Mouse (Mus musculus): ENCODE results near the gene Gm49321. TPM values are rescaled to one million over a fixed set of nuclear protein-coding genes. Genes with fewer than 3 reads are reported as not detected.

Gm49321 gene
- not detected in 2 replicates for total RNA-seq (2014; rRNA removed)
- polyA plus RNA-seq (2015; fragmentation: Nextera tagmentation; extraction: Ambion mirVana): 14.7 and 15.7 TPM in 2 replicates

DNA sequence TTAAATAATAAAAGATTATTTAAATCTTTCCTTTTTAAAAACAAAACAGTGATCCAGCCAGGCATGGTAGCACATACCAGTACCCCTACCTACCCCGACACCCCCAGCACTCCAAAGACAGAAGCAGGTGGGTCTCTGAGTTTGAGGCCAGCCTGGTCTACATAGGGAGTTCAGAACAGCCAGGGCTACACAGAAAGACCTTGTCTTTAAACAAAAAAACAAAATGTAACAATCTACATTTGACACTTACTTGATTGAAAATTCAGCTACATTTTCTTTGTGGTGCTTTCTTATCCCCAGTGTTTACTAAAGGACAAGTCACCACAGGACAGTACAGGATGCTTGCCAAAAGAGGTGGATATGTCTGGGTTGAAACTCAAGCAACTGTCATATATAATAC, at the start of gene Gm49321:
TSS of gene Gm49321 (plus strand) at position 301 of the 400 bp plus-strand sequence.
- no peak for ATAC-seq (ENCODE audit: low FRiP score)
- no peak for TF ChIP-seq CTCF (IDR thresholded peaks at IDR 0.05)
- no peaks in the 10 kb centered on the region for H3K9me3 ChIP-seq (ENCODE audit: low read length)
- H3K4me3 ChIP-seq (ENCODE audit: low read depth, low read length): no peak within 1 kb of the TSS
- 93% methylated on average over 1 of the region's 1 CpGs for WGBS
- no peaks in the 10 kb centered on the region for H3K4me1 ChIP-seq (ENCODE audit: insufficient read depth, low read length)
- no peak within 1 kb of the TSS for H3K27ac ChIP-seq (ENCODE audit: low read depth, low read length)
- no peak within 1 kb of the TSS for H3K4me2 ChIP-seq (ENCODE audit: low read depth, low read length, poor library complexity, severe bottlenecking)
- DNase-seq (ENCODE audit: low spot score): no peak
- H3K9ac ChIP-seq (replicated peaks; ENCODE audit: low read length, poor library complexity, severe bottlenecking): no peak within 1 kb of the TSS
- H3K27me3 ChIP-seq (ENCODE audit: insufficient read depth, low read length): no peaks in the 10 kb centered on the region
- peaks cover 41% of the 10 kb centered on the region for H3K36me3 ChIP-seq (ENCODE audit: insufficient read depth, low read length)

DNA sequence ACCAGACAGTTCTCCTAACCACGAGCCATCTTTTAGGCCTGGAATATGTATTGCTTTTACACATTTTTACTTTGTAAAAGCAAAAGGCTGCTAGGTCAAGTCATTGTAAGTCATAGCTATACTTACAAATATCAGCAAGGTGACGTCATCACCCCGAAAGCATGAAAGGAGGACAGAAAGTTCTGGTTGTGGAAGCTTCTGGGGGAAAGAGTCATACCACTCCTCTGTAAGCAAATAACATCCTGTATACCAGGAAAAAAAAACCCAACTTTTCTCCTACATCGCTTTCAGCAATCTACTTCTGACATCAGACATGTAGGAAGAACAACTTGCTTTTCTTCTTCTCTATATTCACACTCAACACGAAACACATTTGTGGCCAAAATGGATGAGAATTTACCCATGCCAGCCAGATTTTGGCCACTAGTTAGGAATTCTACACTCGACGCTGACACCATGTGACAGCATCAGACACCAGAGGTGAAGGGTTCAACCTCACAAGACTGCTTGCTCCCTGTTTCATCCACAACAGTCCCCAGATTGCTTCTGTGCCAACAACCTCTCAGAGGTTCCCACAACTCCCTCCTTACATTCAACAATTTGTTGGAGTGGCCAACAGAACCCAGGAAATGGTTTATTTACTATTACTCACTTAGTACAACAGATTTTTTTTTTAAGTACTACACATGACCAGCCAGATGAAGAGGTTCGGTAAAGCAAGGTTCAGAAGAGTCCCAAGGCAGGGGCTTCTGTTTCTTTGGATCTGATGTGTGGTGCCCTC, 49.3 kb upstream of the Gm49321 start:
- no peak overlapping the region for H3K4me3 ChIP-seq (ENCODE audit: low read depth, low read length)
- no peaks in the 10 kb centered on the region for H3K4me1 ChIP-seq (ENCODE audit: insufficient read depth, low read length)
- H3K27ac ChIP-seq (ENCODE audit: low read depth, low read length): no peak overlapping the region
- no peaks in the 10 kb centered on the region for H3K27me3 ChIP-seq (ENCODE audit: insufficient read depth, low read length)
- H3K36me3 ChIP-seq (ENCODE audit: insufficient read depth, low read length): no peaks in the 10 kb centered on the region
- no peak for TF ChIP-seq CTCF (IDR thresholded peaks at IDR 0.05)
- H3K9ac ChIP-seq (replicated peaks; ENCODE audit: low read length, poor library complexity, severe bottlenecking): no peak overlapping the region
- 90% methylated on average over 8 of the region's 8 CpGs for WGBS
- ATAC-seq (ENCODE audit: low FRiP score) (no peak), DNase-seq (ENCODE audit: low spot score) (no peak)
- no peaks in the 10 kb centered on the region for H3K9me3 ChIP-seq (ENCODE audit: low read length)
- H3K4me2 ChIP-seq (ENCODE audit: low read depth, low read length, poor library complexity, severe bottlenecking): no peak overlapping the region

DNA sequence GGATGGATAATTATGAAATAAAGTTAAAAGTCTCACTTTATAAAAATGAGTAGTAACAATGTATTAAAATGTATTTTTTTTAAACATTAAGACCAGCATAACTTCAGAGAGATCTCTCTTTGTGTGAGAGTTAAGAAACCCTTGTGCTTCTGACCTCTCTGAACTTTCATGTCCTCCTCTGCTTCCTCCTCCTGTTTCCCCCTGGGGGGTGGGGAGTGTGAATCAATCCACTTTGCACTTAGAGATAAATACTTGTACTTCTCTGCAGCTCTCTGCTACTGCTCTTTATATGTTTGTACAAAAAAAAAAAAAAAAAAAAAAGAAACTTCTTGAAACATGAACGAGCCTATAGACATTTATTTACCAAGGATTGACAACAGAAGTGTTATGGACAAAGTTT, 47.9 kb upstream of the Gm49321 start:
- DNase-seq (ENCODE audit: low spot score) (no peak), ATAC-seq (ENCODE audit: low FRiP score) (no peak)
- H3K4me3 ChIP-seq (ENCODE audit: low read depth, low read length): no peak overlapping the region
- H3K27me3 ChIP-seq (ENCODE audit: insufficient read depth, low read length): no peaks in the 10 kb centered on the region
- H3K27ac ChIP-seq (ENCODE audit: low read depth, low read length): no peak overlapping the region
- H3K36me3 ChIP-seq (ENCODE audit: insufficient read depth, low read length): no peaks in the 10 kb centered on the region
- no peak overlapping the region for H3K9ac ChIP-seq (replicated peaks; ENCODE audit: low read length, poor library complexity, severe bottlenecking)
- no peak overlapping the region for H3K4me2 ChIP-seq (ENCODE audit: low read depth, low read length, poor library complexity, severe bottlenecking)
- WGBS: 64% methylated on average over 1 of the region's 1 CpGs
- no peaks in the 10 kb centered on the region for H3K4me1 ChIP-seq (ENCODE audit: insufficient read depth, low read length)
- no peaks in the 10 kb centered on the region for H3K9me3 ChIP-seq (ENCODE audit: low read length)
- TF ChIP-seq CTCF (IDR thresholded peaks at IDR 0.05): no peak

DNA sequence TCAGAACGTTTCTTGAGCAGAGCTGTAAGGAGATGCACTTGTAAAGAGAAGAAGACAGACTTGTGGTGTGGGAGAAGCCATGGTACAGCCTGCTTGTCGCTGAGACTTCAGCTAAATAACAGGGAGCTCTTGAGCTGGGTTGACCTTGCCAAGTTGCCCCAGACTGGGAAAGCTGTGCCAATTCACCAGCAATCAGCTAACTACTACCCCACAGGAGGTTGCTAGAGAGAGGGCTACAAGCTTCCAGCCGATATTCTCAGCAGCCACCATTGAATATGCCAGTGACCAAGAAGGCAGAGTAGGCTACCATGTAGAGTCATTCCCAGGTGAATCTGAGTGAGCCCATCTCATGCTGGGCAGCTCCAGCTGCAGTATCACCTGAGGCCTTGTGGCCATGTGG, 47.4 kb upstream of the Gm49321 start:
- no peak overlapping the region for H3K4me3 ChIP-seq (ENCODE audit: low read depth, low read length)
- H3K9me3 ChIP-seq (ENCODE audit: low read length): no peaks in the 10 kb centered on the region
- H3K27me3 ChIP-seq (ENCODE audit: insufficient read depth, low read length): no peaks in the 10 kb centered on the region
- H3K9ac ChIP-seq (replicated peaks; ENCODE audit: low read length, poor library complexity, severe bottlenecking): no peak overlapping the region
- no peak for TF ChIP-seq CTCF (IDR thresholded peaks at IDR 0.05)
- H3K27ac ChIP-seq (ENCODE audit: low read depth, low read length): no peak overlapping the region
- H3K4me1 ChIP-seq (ENCODE audit: insufficient read depth, low read length): no peaks in the 10 kb centered on the region
- WGBS: 82% methylated on average over 3 of the region's 3 CpGs
- no peaks in the 10 kb centered on the region for H3K36me3 ChIP-seq (ENCODE audit: insufficient read depth, low read length)
- DNase-seq (ENCODE audit: low spot score) (no peak), ATAC-seq (ENCODE audit: low FRiP score) (no peak)
- no peak overlapping the region for H3K4me2 ChIP-seq (ENCODE audit: low read depth, low read length, poor library complexity, severe bottlenecking)

DNA sequence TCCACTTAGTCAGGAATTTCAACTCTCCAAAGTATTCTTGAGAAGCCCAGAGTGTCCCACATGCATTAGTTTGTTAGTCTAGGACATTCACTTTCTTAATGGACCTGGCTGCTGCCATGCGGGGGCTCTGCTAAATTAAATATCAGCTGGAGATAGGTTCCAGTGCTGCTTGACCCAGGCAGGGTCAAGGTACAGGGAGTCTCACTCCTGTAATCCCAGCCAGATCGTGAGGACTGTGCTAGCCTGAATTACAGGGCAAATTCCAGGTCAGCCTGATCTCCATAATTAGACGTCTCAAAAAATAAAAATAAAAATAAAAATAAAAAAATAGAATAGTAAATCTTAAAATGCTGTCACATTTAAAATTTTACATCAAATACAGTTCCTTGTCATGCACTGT, 44.8 kb upstream of the Gm49321 start:
- TF ChIP-seq CTCF (IDR thresholded peaks at IDR 0.05): no peak

DNA sequence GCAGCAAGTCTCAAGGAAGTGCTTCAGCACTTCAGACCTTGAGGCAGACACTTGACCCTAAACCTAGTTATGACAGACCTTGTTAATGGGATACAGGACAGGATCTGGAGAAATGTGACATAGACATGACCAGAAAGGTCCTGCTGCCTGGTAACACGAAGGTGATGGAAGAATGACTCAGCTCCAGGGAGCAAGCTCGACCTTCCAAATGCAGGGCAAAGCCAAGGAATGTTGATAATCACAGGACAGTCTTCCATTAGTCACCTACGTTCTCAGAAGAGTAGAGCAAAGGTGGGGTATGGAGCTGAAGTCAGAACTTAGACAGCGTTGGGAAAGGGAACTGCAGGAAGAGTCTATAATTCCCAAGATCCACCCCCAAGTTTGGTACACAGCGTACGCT, 42.6 kb upstream of the Gm49321 start:
- no peak for DNase-seq (ENCODE audit: low spot score)
- Histone ChIP-seq H3K9ac (replicated peaks; ENCODE audit: low read length, poor library complexity, severe bottlenecking) (no peak overlapping the region), H3K27me3 (ENCODE audit: insufficient read depth, low read length) (no peaks in the 10 kb centered on the region), H3K36me3 (ENCODE audit: insufficient read depth, low read length) (no peaks in the 10 kb centered on the region), H3K4me2 (ENCODE audit: low read depth, low read length, poor library complexity, severe bottlenecking) (no peak overlapping the region), H3K4me1 (ENCODE audit: insufficient read depth, low read length) (no peaks in the 10 kb centered on the region), H3K27ac (ENCODE audit: low read depth, low read length) (no peak overlapping the region), H3K4me3 (ENCODE audit: low read depth, low read length) (no peak overlapping the region), H3K9me3 (ENCODE audit: low read length) (no peaks in the 10 kb centered on the region)
- no peak for ATAC-seq (ENCODE audit: low FRiP score)
- TF ChIP-seq CTCF (IDR thresholded peaks at IDR 0.05): no peak
- WGBS: 90% methylated on average over 6 of the region's 6 CpGs

More for the DNA sequence above, 44.8 kb upstream of the Gm49321 start:
- Histone ChIP-seq H3K9me3 (ENCODE audit: low read length) (no peaks in the 10 kb centered on the region), H3K4me2 (ENCODE audit: low read depth, low read length, poor library complexity, severe bottlenecking) (no peak overlapping the region), H3K4me3 (ENCODE audit: low read depth, low read length) (no peak overlapping the region), H3K27ac (ENCODE audit: low read depth, low read length) (no peak overlapping the region), H3K4me1 (ENCODE audit: insufficient read depth, low read length) (no peaks in the 10 kb centered on the region), H3K27me3 (ENCODE audit: insufficient read depth, low read length) (no peaks in the 10 kb centered on the region), H3K36me3 (ENCODE audit: insufficient read depth, low read length) (no peaks in the 10 kb centered on the region), H3K9ac (replicated peaks; ENCODE audit: low read length, poor library complexity, severe bottlenecking) (no peak overlapping the region)
- ATAC-seq (ENCODE audit: low FRiP score) (no peak), DNase-seq (ENCODE audit: low spot score) (no peak)
- 61% methylated on average over 3 of the region's 3 CpGs for WGBS
